Mouse (Mus musculus) CH12.LX (cell line): ENCODE measurements around the gene Bcat1.

Experiments used
- CTCF ChIP-seq, 2 experiments: IDR thresholded peaks in 1 of 2; conservative IDR thresholded peaks in 1 of 2; 2 replicates each; pipeline ENCODE4 v1.5.1; 2011 to 2012; ENCODE audit warnings: low read depth in 2 of 2, low read length in 2 of 2, improper control_type of control experiment in 1 of 2, inconsistent platforms in 1 of 2, mild to moderate bottlenecking in 1 of 2, moderate library complexity in 1 of 2
- MEF2A ChIP-seq: IDR thresholded peaks from 2 replicates; pipeline ENCODE4 v1.6.1; 2014; ENCODE audit warnings: low read depth, mild to moderate bottlenecking, inconsistent platforms, low read length, improper control_type of control experiment, borderline replicate concordance
- MYC ChIP-seq: IDR thresholded peaks from 2 replicates; pipeline ENCODE4 v1.6.1; 2011; ENCODE audit warnings: low read depth, mild to moderate bottlenecking, improper control_type of control experiment, low read length
- USF1 ChIP-seq: IDR thresholded peaks from 2 replicates; pipeline ENCODE4 v1.6.1; 2014; ENCODE audit warnings: low read depth, mild to moderate bottlenecking, inconsistent platforms, low read length, improper control_type of control experiment

DNA sequence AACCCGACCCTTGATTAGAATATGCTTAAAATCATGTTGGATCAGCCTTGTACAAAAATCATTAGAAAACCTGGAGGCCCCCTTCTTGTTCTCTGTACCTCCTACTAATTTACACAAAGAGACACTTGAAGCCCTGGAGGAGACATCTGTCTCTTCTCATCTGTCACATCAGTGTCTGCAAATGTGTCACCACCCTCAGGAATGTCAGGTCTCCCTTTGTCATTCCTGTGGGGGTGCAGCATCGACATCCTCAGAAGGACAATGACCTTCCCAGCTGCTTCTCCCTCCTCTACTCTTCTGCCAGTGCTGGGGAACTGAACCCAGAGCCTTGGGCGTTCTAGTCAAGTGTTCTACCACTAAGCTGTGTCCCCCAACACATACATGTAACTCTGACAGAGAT, 83.9 kb downstream of the Bcat1 start:
- TF ChIP-seq MYC, result no peak
- TF ChIP-seq CTCF (conservative IDR thresholded peaks at IDR 0.05 in 1 of 2, IDR thresholded peaks at IDR 0.05 in 1 of 2; ENCODE audit: low read depth in 2 of 2, low read length in 2 of 2), result no peak
- no peak for TF ChIP-seq USF1
- TF ChIP-seq MEF2A, result no peak
